Mouse (Mus musculus) ES-E14 (cell line): ENCODE measurements around the gene Akr1c12. TPM values are rescaled to one million over a fixed set of nuclear protein-coding genes. Genes with fewer than 3 reads are reported as not detected.
"Not testable (repeated sequence)": the region's sequence is repeated elsewhere in the genome, so short reads cannot be mapped to it uniquely, and the experiment has no call there.

Experiments used
- DNase-seq: peaks from one replicate; pipeline ENCODE4 v3.0.0-alpha.2; 2013; ENCODE audit warnings: low read depth, low spot score
- H3K27ac ChIP-seq: 2 replicates; pipeline ENCODE4 v1.5.1; 2012; ENCODE audit warnings: low read depth, mild to moderate bottlenecking, low read length, moderate library complexity, mixed read lengths; ENCODE audit not compliant: poor library complexity, insufficient read depth, severe bottlenecking
- H3K36me3 ChIP-seq: 2 replicates; pipeline ENCODE4 v1.6.1; 2012; ENCODE audit warnings: mild to moderate bottlenecking, low read length, moderate library complexity, mixed read lengths; ENCODE audit not compliant: control insufficient read depth, poor library complexity, insufficient read depth, severe bottlenecking
- H3K4me1 ChIP-seq, 2 experiments: fragments of 150-350 bp in 1 of 2; sonication (generic) in 1 of 2; 2 replicates each; pipeline ENCODE4 v1.6.1; 2012; ENCODE audit warnings: low read length in 2 of 2, mild to moderate bottlenecking in 1 of 2, mixed read lengths in 1 of 2; ENCODE audit not compliant: control insufficient read depth in 2 of 2, insufficient read depth in 2 of 2, poor library complexity in 1 of 2
- H3K4me3 ChIP-seq, 2 experiments: fragments of 150-350 bp in 1 of 2; sonication (generic) in 1 of 2; 2 replicates each; pipeline ENCODE4 v1.5.1; 2012; ENCODE audit warnings: low read length in 2 of 2, low read depth in 1 of 2, mild to moderate bottlenecking in 1 of 2, mixed read lengths in 1 of 2; ENCODE audit not compliant: insufficient read depth in 1 of 2, poor library complexity in 1 of 2, severe bottlenecking in 1 of 2
- H3K9ac ChIP-seq: 2 replicates; pipeline ENCODE4 v1.6.1; 2012; ENCODE audit warnings: low read depth, mild to moderate bottlenecking, low read length, mixed read lengths; ENCODE audit not compliant: poor library complexity, insufficient read depth, severe bottlenecking
- H3K9me3 ChIP-seq: fragments of 150-350 bp; sonication (generic); 2 replicates; pipeline ENCODE4 v1.6.1; 2012; ENCODE audit warnings: low read depth, mild to moderate bottlenecking, low read length; ENCODE audit not compliant: control insufficient read depth, insufficient read depth
- CHD2 ChIP-seq: IDR thresholded peaks from 2 replicates; pipeline ENCODE4 v1.6.1; 2014; ENCODE audit warnings: mild to moderate bottlenecking, low read depth, low read length, inconsistent platforms
- HCFC1 ChIP-seq: IDR thresholded peaks from 2 replicates; pipeline ENCODE4 v1.6.1; 2012; ENCODE audit warnings: low read length, inconsistent platforms, borderline replicate concordance; ENCODE audit not compliant: insufficient read depth
- MAFK ChIP-seq: IDR thresholded peaks from 2 replicates; pipeline ENCODE4 v1.6.1; 2014; ENCODE audit warnings: mild to moderate bottlenecking, low read depth, low read length, inconsistent platforms; ENCODE audit not compliant: insufficient read depth
- ZC3H11A ChIP-seq: IDR thresholded peaks from 2 replicates; pipeline ENCODE4 v1.6.1; 2012; ENCODE audit warnings: low read depth, mild to moderate bottlenecking, inconsistent platforms, low read length, borderline replicate concordance
- ZNF384 ChIP-seq: IDR thresholded peaks from 2 replicates; pipeline ENCODE4 v1.6.1; 2012; ENCODE audit warnings: low read depth, low read length, inconsistent platforms
- in situ Hi-C, 2 experiments: fragments of 600-800 bp; cut with MboI; formaldehyde crosslinking; loops; one replicate each; pipeline ENCODE4 v1.15.1; 2025; ENCODE audit warnings: low sequenced_read_pairs in 2 of 2, inconsistent platforms in 1 of 2; ENCODE audit not compliant: unreplicated experiment in 2 of 2
- total RNA-seq: library from RNA; depleted of rRNA; stranded (reverse); fragments of 300-350 nt; gene quantifications from 2 replicates; pipeline ENCODE4 v1.2.3, GENCODE M21; 2012

The Akr1c12 gene
- total RNA-seq, 1 experiment = 0.76 TPM

DNA sequence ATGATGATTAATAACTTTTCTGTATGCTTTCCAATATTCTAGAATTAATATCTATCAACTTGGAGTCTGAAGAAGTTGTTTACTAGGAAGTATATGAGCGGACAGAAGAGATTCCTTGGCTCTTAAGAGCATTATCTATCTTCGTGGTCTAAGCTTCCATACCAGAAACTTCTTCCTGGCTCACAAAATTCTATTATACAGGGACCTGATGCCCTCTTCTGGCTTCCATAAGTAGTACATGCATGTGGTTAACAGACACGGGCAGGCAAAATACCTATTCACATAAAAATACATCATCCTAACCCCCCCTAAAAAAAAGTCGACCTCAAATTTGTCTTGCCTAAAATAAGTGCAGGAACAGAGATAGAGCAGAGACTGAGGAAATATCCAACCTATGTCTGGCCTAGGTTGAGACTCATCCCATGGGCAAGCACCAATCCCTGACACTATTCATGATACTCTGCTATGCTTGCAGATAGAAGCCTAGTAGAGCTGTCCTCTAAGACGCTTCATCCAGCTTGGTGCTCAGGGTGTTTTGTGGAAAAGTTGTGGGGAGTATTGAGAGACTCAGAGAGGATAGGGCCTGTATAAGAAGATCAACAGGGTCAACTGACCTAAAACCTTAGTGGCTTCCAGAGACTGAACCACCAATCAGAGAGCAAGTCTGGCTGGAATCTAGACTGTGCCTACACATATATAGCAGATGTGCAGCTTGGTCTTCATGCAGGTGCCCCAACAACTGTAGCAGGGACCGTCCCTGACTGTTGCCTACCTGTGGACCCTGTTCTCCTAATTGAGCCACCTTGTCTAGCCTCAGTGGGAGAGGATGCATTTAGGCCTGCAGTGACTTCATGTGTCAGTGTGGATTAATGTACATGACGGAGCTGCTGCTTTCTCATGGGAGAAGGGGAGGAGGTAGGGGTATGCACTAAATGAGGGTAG, 2.5 kb upstream of the Akr1c12 start:
- Histone ChIP-seq H3K9ac (no peak overlapping the region), H3K27ac (no peak overlapping the region)
- TF ChIP-seq CHD2 = no peak
- TF ChIP-seq ZC3H11A = peak; percentile 99

DNA sequence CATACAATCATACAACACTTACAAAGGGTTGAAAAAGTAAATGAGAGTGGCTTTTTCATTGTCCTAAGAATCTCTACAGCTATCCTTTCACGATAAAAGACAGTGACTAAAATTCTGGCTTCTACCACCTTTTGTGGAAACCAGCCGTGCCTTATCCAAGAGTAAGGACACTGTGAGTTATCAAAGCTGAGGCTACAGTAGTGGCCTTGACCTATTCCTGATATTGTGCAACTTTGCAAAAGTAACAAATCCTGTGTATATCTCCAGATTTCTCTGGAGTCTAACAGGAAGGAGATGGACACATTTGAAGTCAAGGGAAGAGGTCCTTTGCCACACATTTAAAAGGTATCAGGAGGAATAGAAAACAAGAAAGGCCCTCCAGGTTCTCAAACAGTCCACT, 1.7 kb downstream of the Akr1c12 start:
- Histone ChIP-seq H3K4me3 (no peak overlapping the region), H3K9me3 (no peaks in the 10 kb centered on the region), H3K4me1 (no peaks in the 10 kb centered on the region), H3K36me3 (no peaks in the 10 kb centered on the region), H3K9ac (no peak overlapping the region), H3K27ac (no peak overlapping the region)
- DNase-seq = no peak
- in situ Hi-C loops = no loop called here
- TF ChIP-seq HCFC1 (no peak), MAFK (no peak), ZC3H11A (no peak), CHD2 (no peak), ZNF384 (no peak)

More for the DNA sequence above, 2.5 kb upstream of the Akr1c12 start:
- Histone ChIP-seq H3K4me1 (no peaks in the 10 kb centered on the region), H3K4me3 (no peak overlapping the region), H3K9me3 (no peaks in the 10 kb centered on the region), H3K36me3 (no peaks in the 10 kb centered on the region)
- in situ Hi-C loops = loop anchor here in 1 of 2 experiments (10.0 kb wide), 1 partner anchor 147 kb away; no protein-coding TSS in a partner anchor
- peak; percentile 35 for DNase-seq

DNA sequence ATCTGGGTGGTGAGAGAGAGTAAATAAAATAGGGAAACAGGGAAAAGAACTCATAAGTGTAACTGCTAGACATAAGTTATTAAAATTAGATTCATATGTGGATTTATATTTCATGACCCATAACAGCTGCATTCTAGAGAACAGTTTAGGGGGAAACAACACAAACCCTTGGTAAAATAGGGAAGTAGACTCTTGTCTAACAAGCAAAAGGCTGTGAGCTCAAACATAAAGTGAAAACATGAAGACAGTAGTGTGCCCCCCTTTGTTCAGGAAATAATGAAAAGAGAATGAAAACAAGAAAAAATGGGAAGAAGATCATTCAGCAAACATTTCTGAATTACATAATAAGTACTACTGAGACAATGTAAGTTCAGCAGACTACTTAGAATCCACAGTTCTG, 8.4 kb downstream of the Akr1c12 start:
- Histone ChIP-seq H3K36me3 (no peaks in the 10 kb centered on the region), H3K9ac (no peak overlapping the region), H3K27ac (no peak overlapping the region), H3K4me3 (no peak overlapping the region), H3K4me1 (no peaks in the 10 kb centered on the region), H3K9me3 (no peaks in the 10 kb centered on the region)
- DNase-seq = no peak
- no peak for TF ChIP-seq ZNF384
- no peak for TF ChIP-seq ZC3H11A
- TF ChIP-seq HCFC1 = no peak
- TF ChIP-seq MAFK = no peak
- in situ Hi-C loops = no loop called here

DNA sequence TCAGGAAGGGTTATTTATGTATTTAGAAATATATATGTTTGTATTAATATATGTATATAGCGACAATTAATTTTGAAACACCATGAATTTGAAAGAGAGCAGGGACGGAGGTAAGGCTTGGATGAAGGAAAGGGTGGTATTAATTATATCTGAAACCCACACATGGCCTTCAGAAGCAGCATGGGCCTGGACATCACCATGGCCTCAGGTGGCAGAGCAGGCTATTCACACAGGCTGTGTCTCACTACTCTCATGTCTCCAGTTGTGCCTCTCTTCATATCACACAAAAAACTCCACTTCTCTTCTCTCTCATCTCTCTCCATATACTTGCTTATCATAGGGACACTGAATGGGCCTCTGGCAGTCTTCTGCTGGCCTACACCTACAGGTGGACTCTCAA, 13.8 kb downstream of the Akr1c12 start:
- in situ Hi-C loops, H3K36me3 ChIP-seq, H3K9me3 ChIP-seq, DNase-seq, H3K4me1 ChIP-seq, H3K4me3 ChIP-seq, H3K9ac ChIP-seq, H3K27ac ChIP-seq: not testable (repeated sequence)

DNA sequence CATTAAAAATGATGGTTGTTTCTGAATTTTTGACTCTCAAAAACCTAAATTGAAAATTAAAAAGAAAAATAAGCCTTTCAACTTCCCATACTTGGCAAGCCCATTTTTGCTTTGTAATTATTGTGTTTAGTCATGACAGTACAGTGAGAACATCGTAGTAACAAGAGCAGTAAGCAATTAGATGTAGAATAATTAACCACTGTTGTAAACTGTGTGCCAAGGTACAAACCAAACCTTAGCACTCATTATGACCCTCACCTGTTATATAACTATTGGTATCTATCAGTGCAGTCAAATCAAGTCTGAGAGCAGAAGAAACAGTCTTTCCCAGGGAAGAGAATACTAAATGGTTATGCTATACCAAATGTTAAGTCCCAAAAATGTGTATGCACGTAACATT, 14.2 kb downstream of the Akr1c12 start:
- DNase-seq = no peak
- H3K36me3 ChIP-seq = no peaks in the 10 kb centered on the region
- no peaks in the 10 kb centered on the region for H3K9me3 ChIP-seq
- H3K9ac ChIP-seq = no peak overlapping the region
- in situ Hi-C loops = no loop called here
- TF ChIP-seq ZNF384 (no peak), ZC3H11A (no peak), HCFC1 (no peak), CHD2 (no peak), MAFK (no peak)
- H3K4me1 ChIP-seq = no peaks in the 10 kb centered on the region
- H3K27ac ChIP-seq = no peak overlapping the region
- no peak overlapping the region for H3K4me3 ChIP-seq
